14 mouse cellular contexts compared by ENCODE assay signal in the genomic region with DNA sequence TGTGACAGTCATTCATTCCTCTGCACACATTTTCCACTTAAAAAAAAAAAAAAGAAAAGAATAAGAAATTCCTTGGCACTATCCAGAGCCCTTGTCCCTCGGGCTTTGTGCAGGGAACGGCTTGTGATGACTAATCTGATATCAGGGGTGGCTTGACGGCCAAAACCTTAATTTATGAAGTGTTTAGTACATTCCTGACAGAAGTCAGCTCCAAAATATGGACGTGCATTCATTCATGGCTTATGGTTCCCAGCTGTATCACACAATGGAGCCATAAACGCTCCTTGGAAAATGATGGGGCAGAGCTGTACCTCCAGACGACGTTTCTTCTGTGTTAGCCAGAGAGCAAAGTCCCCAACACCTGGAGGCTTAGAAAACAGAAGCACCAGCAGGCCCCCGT.
DNase-seq lines count a peak whose midpoint lies in the region.
"Had no signal": no experiment of that assay in that cellular context is flagged by ENCODE, and none has a peak within 500 bp of the region (broad histone marks: within the 10 kb centered on the region; RNA-seq: fewer than 3 reads in every experiment).

No protein-coding gene starts in this region.

- no peaks in the 10 kb centered on the region for H3K36me3 ChIP-seq in heart, embryonic 10.5 days
- H3K36me3 ChIP-seq: heart, embryonic 15.5 days; liver, embryonic 12.5 days had no signal

- no peak overlapping the region for H3K4me3 ChIP-seq in heart, embryonic 10.5 days
- H3K4me3 ChIP-seq: erythroblast, embryonic 14.5 days; heart, embryonic 15.5 days; liver, embryonic 12.5 days; megakaryocyte, embryonic 14.5 days had no signal

- 62% methylated on average over 8 of the region's 8 CpGs for WGBS in heart, embryonic 10.5 days

- H3K27me3 ChIP-seq in heart, embryonic 10.5 days (ENCODE audit: insufficient read depth, poor library complexity, severe bottlenecking), result no peaks in the 10 kb centered on the region
- H3K27me3 ChIP-seq: heart, embryonic 15.5 days; liver, embryonic 12.5 days had no signal

- H3K4me1 ChIP-seq in heart, embryonic 10.5 days, result no peaks in the 10 kb centered on the region
- H3K4me1 ChIP-seq: heart, embryonic 15.5 days; liver, embryonic 12.5 days; megakaryocyte, embryonic 14.5 days had no signal

- no peak overlapping the region for H3K27ac ChIP-seq in heart, embryonic 10.5 days
- H3K27ac ChIP-seq: heart, embryonic 15.5 days; liver, embryonic 12.5 days had no signal

- peak; percentile 61 for DNase-seq in heart, adult 8-10 months (ENCODE audit: low spot score)
- no peak for DNase-seq in heart, embryonic 10.5 days (ENCODE audit: low spot score)
- DNase-seq in 3134 (ENCODE audit: extremely low read depth, insufficient read length, low spot score), result peak; percentile 28
- DNase-seq in Muller cell, postnatal 12 days (ENCODE audit: inconsistent ontology term), result peak; percentile 80
- DNase-seq in heart, postnatal 4 days, result peak; percentile 51
- no peak for DNase-seq in left cerebral cortex, adult 11 months (ENCODE audit: low spot score)
- no peak for DNase-seq in layer of hippocampus, adult 9-10 months (ENCODE audit: low spot score)
- DNase-seq: cerebellum, adult 11 months; right cerebral cortex, postnatal 4 days; thymus, postnatal 25 days had no signal

- no peaks in the 10 kb centered on the region for H3K9me3 ChIP-seq in heart, embryonic 10.5 days
- H3K9me3 ChIP-seq: heart, embryonic 15.5 days; liver, embryonic 12.5 days; megakaryocyte, embryonic 14.5 days had no signal

Comparison
In these comparisons a context has a peak if more than half of its experiments do, and no peak if none do; other contexts are left out.
1. DNase-seq: peak in heart, adult 8-10 months (single experiment), 3134 (single experiment), Muller cell, postnatal 12 days (single experiment) and heart, postnatal 4 days (single experiment); none in heart, embryonic 10.5 days (single experiment), left cerebral cortex, adult 11 months (single experiment) and layer of hippocampus, adult 9-10 months (single experiment).